Mouse (Mus musculus) G1E (cell line): ENCODE data around the gene Slc25a25. TPM values are rescaled to one million over a fixed set of nuclear protein-coding genes. Genes with fewer than 3 reads are reported as not detected.

Source experiments
- ATAC-seq: 2 replicates; pipeline ENCODE4 v1.8.0; 2016; ENCODE audit warnings: mild to moderate bottlenecking; ENCODE audit not compliant: insufficient number of reproducible peaks, poor library complexity, low FRiP score, severe bottlenecking; ENCODE audit errors: extremely low read depth
- DNase-seq: peaks from one replicate; pipeline ENCODE4 v3.0.0; 2012; ENCODE audit warnings: low spot score
- H3K27me3 ChIP-seq: 2 replicates; pipeline ENCODE4 v1.6.1; 2012; ENCODE audit warnings: mild to moderate bottlenecking, low read length, inconsistent platforms; ENCODE audit not compliant: insufficient read depth
- H3K36me3 ChIP-seq: replicated peaks from 2 replicates; pipeline ENCODE3; 2012; ENCODE audit warnings: mild to moderate bottlenecking, inconsistent platforms
- H3K4me1 ChIP-seq: 2 replicates; pipeline ENCODE4 v1.6.1; 2012; ENCODE audit warnings: low read depth, low read length, inconsistent platforms, mixed read lengths; ENCODE audit not compliant: insufficient read depth
- H3K4me3 ChIP-seq: 2 replicates; pipeline ENCODE4 v1.5.1; 2012; ENCODE audit warnings: low read depth, mild to moderate bottlenecking, inconsistent platforms, low read length, moderate library complexity, mixed read lengths
- H3K9me3 ChIP-seq: replicated peaks from 2 replicates; pipeline ENCODE4 v1.6.1; 2012; ENCODE audit warnings: inconsistent platforms
- CTCF ChIP-seq: IDR thresholded peaks from 2 replicates; pipeline ENCODE4 v1.5.1; 2012; ENCODE audit warnings: low read depth, low read length, inconsistent platforms, mixed read lengths
- GATA1 ChIP-seq: IDR thresholded peaks from 2 replicates; pipeline ENCODE4 v1.6.1; 2012; ENCODE audit warnings: borderline replicate concordance, low read length, inconsistent platforms, mixed read lengths
- GATA2 ChIP-seq: IDR thresholded peaks from 2 replicates; pipeline ENCODE4 v1.6.1; 2012; ENCODE audit warnings: low read depth, low read length, inconsistent platforms, borderline replicate concordance
- POLR2AphosphoS5 ChIP-seq: IDR thresholded peaks from 2 replicates; pipeline ENCODE4 v1.6.1; 2012; ENCODE audit warnings: low read depth, low read length, inconsistent platforms; ENCODE audit not compliant: insufficient replicate concordance
- TAL1 ChIP-seq: conservative IDR thresholded peaks from 2 replicates; pipeline ENCODE4 v1.6.1; 2012; ENCODE audit warnings: low read depth, low read length, inconsistent platforms, mixed read lengths
- polyA plus RNA-seq: library from polyadenylated mRNA; stranded (reverse); fragments of >175 nt; gene quantifications from 2 replicates; pipeline ENCODE4 v1.2.3, GENCODE M21; 2012
- total RNA-seq, 2 experiments: library from RNA; stranded (forward) in 1 of 2; stranded (reverse) in 1 of 2; fragments of 200-1000 nt in 1 of 2; fragments of >200 nt in 1 of 2; fragmentation: Nextera tagmentation in 1 of 2; gene quantifications; 2 replicates each; pipeline ENCODE4 v1.2.3; 2014 to 2017

Gene Slc25a25
- total and polyA plus RNA-seq, 3 experiments, result 6.5 to 25.4 (median 6.8) TPM

GRCm38 (mm10) chr2:32411407-32411806 is 39.8 kb downstream of the Slc25a25 start:
- Histone ChIP-seq H3K36me3 (peaks cover 30% of the 10 kb centered on the region), H3K9me3 (peaks cover 16% of the 10 kb centered on the region), H3K27me3 (peaks cover 4% of the 10 kb centered on the region; the same call in 1 of the 2 replicates), H3K4me3 (no peak overlapping the region), H3K4me1 (no peaks in the 10 kb centered on the region)
- DNase-seq (no peak), ATAC-seq (no peak)
- TF ChIP-seq TAL1, result no peak
- TF ChIP-seq GATA1, result no peak
- TF ChIP-seq CTCF, result no peak
- TF ChIP-seq POLR2AphosphoS5, result no peak
- no peak for TF ChIP-seq GATA2

- H3K9me3 ChIP-seq, result peaks cover 16% of the 10 kb centered on the region
- peaks cover 6% of the 10 kb centered on the region; the same call in 1 of the 2 replicates for H3K27me3 ChIP-seq
- no peak for DNase-seq
- peaks cover 12% of the 10 kb centered on the region for H3K36me3 ChIP-seq
- TF ChIP-seq GATA2, result no peak
- no peak for TF ChIP-seq CTCF
- TF ChIP-seq POLR2AphosphoS5, result no peak
- TF ChIP-seq TAL1, result no peak
- TF ChIP-seq GATA1, result no peak
- H3K4me3 ChIP-seq, result no peak overlapping the region
- H3K4me1 ChIP-seq, result no peaks in the 10 kb centered on the region
- no peak for ATAC-seq
These were observed 42.5 kb downstream of the Slc25a25 start for GRCm38 (mm10) chr2:32408429-32409424.

- Histone ChIP-seq H3K27me3 (peaks cover 6% of the 10 kb centered on the region; the same call in 1 of the 2 replicates), H3K9me3 (peaks cover 16% of the 10 kb centered on the region), H3K4me1 (no peaks in the 10 kb centered on the region), H3K36me3 (peaks cover 22% of the 10 kb centered on the region), H3K4me3 (no peak overlapping the region)
- ATAC-seq (no peak), DNase-seq (no peak)
- TF ChIP-seq GATA2 (no peak), CTCF (no peak), GATA1 (no peak), POLR2AphosphoS5 (no peak)
These were observed 44.0 kb downstream of the Slc25a25 start for GRCm38 (mm10) chr2:32407144-32407824.

- DNase-seq, result peak; percentile 59
- H3K9me3 ChIP-seq, result peaks cover 16% of the 10 kb centered on the region
- H3K4me3 ChIP-seq, result no peak overlapping the region
- H3K4me1 ChIP-seq, result peaks cover 10% of the 10 kb centered on the region; the same call in 1 of the 2 replicates
- peaks cover 49% of the 10 kb centered on the region for H3K36me3 ChIP-seq
- TF ChIP-seq GATA1 (no peak), CTCF (peak; percentile 99), POLR2AphosphoS5 (no peak)
- ATAC-seq, result no peak
- H3K27me3 ChIP-seq, result peaks cover 6% of the 10 kb centered on the region; the same call in 1 of the 2 replicates
These were observed 46.6 kb downstream of the Slc25a25 start for GRCm38 (mm10) chr2:32404663-32405062.

- Histone ChIP-seq H3K9me3 (0 out of 2 replicates have a peak, but pooled peaks cover 4% of the 10 kb centered on the region), H3K4me3 (peak overlapping the region; percentile 96), H3K4me1 (peaks cover 34% of the 10 kb centered on the region), H3K36me3 (peaks cover 42% of the 10 kb centered on the region), H3K27me3 (peaks cover 16% of the 10 kb centered on the region)
- ATAC-seq (no peak), DNase-seq (peak; percentile 26)
- TF ChIP-seq TAL1 (no peak), GATA2 (no peak), GATA1 (no peak), CTCF (no peak), POLR2AphosphoS5 (no peak)
These were observed 54.5 kb downstream of the Slc25a25 start for GRCm38 (mm10) chr2:32396695-32397094.

- TF ChIP-seq TAL1, result no peak
These were observed 55.2 kb downstream of the Slc25a25 start for GRCm38 (mm10) chr2:32395946-32396621.

More at GRCm38 (mm10) chr2:32395946-32396621, 55.2 kb downstream of the Slc25a25 start:
- peak overlapping the region; percentile 96 for H3K4me3 ChIP-seq
- H3K9me3 ChIP-seq, result 0 out of 2 replicates have a peak, but pooled peaks cover 4% of the 10 kb centered on the region
- ATAC-seq (peak; percentile 70), DNase-seq (peak; percentile 96)
- peaks cover 36% of the 10 kb centered on the region for H3K36me3 ChIP-seq
- H3K27me3 ChIP-seq, result peaks cover 19% of the 10 kb centered on the region
- H3K4me1 ChIP-seq, result peaks cover 34% of the 10 kb centered on the region
